Mouse (Mus musculus): ENCODE measurements around the gene Epas1. TPM values are rescaled to one million over a fixed set of nuclear protein-coding genes. Genes with fewer than 3 reads are reported as not detected.

Gene Epas1
- polyA plus RNA-seq, 1 experiment from 2014 or later, result 6.1 TPM

DNA sequence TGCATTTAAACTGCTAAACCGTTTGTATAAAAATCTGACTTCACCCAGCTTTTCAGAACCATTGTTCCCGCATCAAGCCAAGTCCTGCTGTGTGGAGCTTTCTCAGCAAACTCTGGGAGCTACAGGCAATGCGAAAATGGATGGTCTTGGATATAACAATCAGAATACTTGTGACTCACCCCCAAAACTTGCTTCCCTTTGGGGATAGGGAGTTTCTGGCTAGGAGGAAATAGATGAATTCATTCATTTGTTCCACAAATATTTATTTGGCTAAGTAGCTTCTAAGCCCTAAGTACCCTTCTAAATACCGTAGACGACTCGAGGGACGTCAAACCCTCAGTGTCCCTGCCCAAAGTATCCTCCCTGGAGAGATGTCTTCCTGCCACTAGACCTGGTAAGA, 27.0 kb upstream of the Epas1 start:
- DNase-seq (ENCODE audit: low spot score) (no peak), ATAC-seq (no peak)
- Histone ChIP-seq H3K27me3 (replicated peaks; ENCODE audit: control insufficient read depth, insufficient read depth, low read length) (no peaks in the 10 kb centered on the region), H3K9ac (ENCODE audit: low read length) (no peak overlapping the region), H3K9me3 (replicated peaks; ENCODE audit: control insufficient read depth, low read length) (no peaks in the 10 kb centered on the region), H3K4me2 (ENCODE audit: low read length) (no peak overlapping the region), H3K36me3 (ENCODE audit: control insufficient read depth, insufficient read depth, low read length) (no peaks in the 10 kb centered on the region), H3K4me3 (ENCODE audit: low read depth, low read length) (no peak overlapping the region), H3K4me1 (ENCODE audit: control insufficient read depth, insufficient read depth, low read length) (no peaks in the 10 kb centered on the region), H3K27ac (ENCODE audit: low read depth, low read length) (no peak overlapping the region)
- WGBS, result 76% methylated on average over 7 of the region's 7 CpGs

DNA sequence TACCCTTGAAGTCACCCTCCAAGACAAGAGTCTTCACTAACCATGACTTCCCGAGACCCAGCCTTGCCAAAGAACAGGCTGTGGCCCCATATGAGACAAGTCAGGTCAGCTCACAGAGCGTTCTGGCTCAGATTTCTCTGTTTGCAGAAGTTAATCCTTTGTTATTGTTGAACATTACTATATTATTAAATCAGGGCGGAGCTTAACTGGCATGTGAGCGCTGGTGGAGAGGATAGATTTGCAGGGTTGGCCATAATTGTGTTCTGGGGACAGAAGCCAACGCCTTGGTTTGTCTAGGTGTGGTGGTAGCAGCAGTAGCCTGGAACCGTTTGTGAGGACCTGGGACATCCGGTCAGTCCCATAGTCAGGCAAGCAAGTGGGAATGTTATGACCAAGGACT, 26.5 kb upstream of the Epas1 start:
- 87% methylated on average over 7 of the region's 7 CpGs for WGBS
- H3K9me3 ChIP-seq (replicated peaks; ENCODE audit: control insufficient read depth, low read length), result no peaks in the 10 kb centered on the region

DNA sequence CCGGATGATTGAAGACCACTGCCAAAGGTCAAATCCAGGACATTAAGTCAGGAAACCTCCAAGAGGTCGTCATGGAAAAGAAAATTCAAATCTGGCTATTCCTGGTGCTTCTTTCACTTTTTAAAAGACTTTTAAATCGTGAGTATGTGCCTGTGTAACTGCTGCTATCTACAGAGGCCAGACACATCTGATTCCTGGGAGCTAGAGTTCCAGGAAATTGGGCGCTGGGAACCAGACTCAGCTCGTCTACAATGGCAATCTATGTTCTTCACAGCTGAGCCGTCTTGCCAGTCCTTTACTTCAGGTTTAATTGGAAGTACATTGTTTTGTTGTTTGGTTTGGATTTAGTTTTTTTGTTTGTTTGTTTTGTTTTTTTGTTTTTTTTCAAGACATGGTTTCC, 22.2 kb upstream of the Epas1 start:
- Histone ChIP-seq H3K4me3 (ENCODE audit: low read depth, low read length) (no peak overlapping the region), H3K27me3 (replicated peaks; ENCODE audit: control insufficient read depth, insufficient read depth, low read length) (no peaks in the 10 kb centered on the region), H3K9ac (ENCODE audit: low read length) (no peak overlapping the region), H3K4me1 (ENCODE audit: control insufficient read depth, insufficient read depth, low read length) (no peaks in the 10 kb centered on the region), H3K4me2 (ENCODE audit: low read length) (no peak overlapping the region), H3K27ac (ENCODE audit: low read depth, low read length) (no peak overlapping the region), H3K36me3 (ENCODE audit: control insufficient read depth, insufficient read depth, low read length) (no peaks in the 10 kb centered on the region), H3K9me3 (replicated peaks; ENCODE audit: control insufficient read depth, low read length) (no peaks in the 10 kb centered on the region)
- DNase-seq (ENCODE audit: low spot score) (no peak), ATAC-seq (no peak)
- 89% methylated on average over 6 of the region's 6 CpGs for whole genome bisulfite sequencing

More for the DNA sequence above, 26.5 kb upstream of the Epas1 start:
- Histone ChIP-seq H3K27ac (ENCODE audit: low read depth, low read length) (no peak overlapping the region), H3K4me2 (ENCODE audit: low read length) (no peak overlapping the region), H3K27me3 (replicated peaks; ENCODE audit: control insufficient read depth, insufficient read depth, low read length) (no peaks in the 10 kb centered on the region), H3K4me3 (ENCODE audit: low read depth, low read length) (no peak overlapping the region), H3K9ac (ENCODE audit: low read length) (no peak overlapping the region), H3K36me3 (ENCODE audit: control insufficient read depth, insufficient read depth, low read length) (no peaks in the 10 kb centered on the region), H3K4me1 (ENCODE audit: control insufficient read depth, insufficient read depth, low read length) (no peaks in the 10 kb centered on the region)
- DNase-seq (ENCODE audit: low spot score), result no peak
- ATAC-seq, result no peak

DNA sequence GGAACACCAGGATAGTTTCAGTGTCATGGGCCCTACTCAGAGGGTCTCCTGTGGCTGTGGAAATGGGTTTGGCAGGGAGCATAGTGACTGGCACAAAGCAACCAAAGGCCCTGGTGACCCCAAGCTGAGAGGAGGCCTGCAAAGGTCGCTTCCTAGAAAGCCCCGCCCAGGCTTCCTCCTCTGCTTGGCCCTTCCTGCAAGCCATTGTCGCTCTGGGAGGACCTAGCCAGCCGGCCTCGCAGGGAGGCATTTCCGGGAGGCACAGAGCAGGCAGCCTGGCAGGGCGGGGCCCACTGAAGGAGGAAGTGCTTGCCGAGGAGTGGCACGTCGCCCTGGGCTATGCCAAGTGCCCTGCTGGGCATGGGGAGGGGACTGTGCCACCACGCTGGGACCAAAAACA, 21.5 kb upstream of the Epas1 start:
- Histone ChIP-seq H3K27ac (ENCODE audit: low read depth, low read length) (no peak overlapping the region), H3K9ac (ENCODE audit: low read length) (no peak overlapping the region), H3K4me3 (ENCODE audit: low read depth, low read length) (no peak overlapping the region), H3K36me3 (ENCODE audit: control insufficient read depth, insufficient read depth, low read length) (no peaks in the 10 kb centered on the region), H3K4me2 (ENCODE audit: low read length) (0 out of 2 replicates have a peak overlapping the region, but pooled peaks have one; percentile 9), H3K9me3 (replicated peaks; ENCODE audit: control insufficient read depth, low read length) (no peaks in the 10 kb centered on the region), H3K4me1 (ENCODE audit: control insufficient read depth, insufficient read depth, low read length) (no peaks in the 10 kb centered on the region), H3K27me3 (replicated peaks; ENCODE audit: control insufficient read depth, insufficient read depth, low read length) (no peaks in the 10 kb centered on the region)
- peak; percentile 50; the same call in 1 of the 2 replicates for ATAC-seq
- peak; percentile 42 for DNase-seq (ENCODE audit: low spot score)
- 5% methylated on average over 11 of the region's 11 CpGs for WGBS

DNA sequence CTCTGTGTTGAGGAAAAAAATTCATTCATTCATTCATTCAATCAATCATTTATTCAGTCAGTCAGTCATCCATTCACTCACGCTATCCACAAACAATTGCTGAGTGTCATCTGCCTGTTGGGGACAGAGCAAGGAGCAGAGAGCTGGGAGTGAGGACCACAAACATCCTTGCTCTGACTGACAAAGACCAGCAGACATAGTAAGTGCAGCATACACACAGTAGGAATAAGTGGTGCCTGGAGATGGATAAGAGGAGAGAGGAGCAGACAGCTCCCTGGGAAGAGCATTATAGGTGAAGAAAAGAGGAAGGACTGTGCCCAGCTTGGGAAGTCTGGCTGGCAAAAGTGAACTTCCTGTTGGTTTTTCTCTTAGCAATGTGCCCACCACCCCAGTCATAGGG, 21.0 kb upstream of the Epas1 start:
- Histone ChIP-seq H3K9ac (ENCODE audit: low read length) (no peak overlapping the region), H3K4me2 (ENCODE audit: low read length) (no peak overlapping the region), H3K36me3 (ENCODE audit: control insufficient read depth, insufficient read depth, low read length) (no peaks in the 10 kb centered on the region), H3K27me3 (replicated peaks; ENCODE audit: control insufficient read depth, insufficient read depth, low read length) (no peaks in the 10 kb centered on the region), H3K27ac (ENCODE audit: low read depth, low read length) (no peak overlapping the region), H3K4me1 (ENCODE audit: control insufficient read depth, insufficient read depth, low read length) (no peaks in the 10 kb centered on the region), H3K4me3 (ENCODE audit: low read depth, low read length) (no peak overlapping the region), H3K9me3 (replicated peaks; ENCODE audit: control insufficient read depth, low read length) (no peaks in the 10 kb centered on the region)
- ATAC-seq, result no peak
- no peak for DNase-seq (ENCODE audit: low spot score)
- WGBS, result 57% methylated on average over 1 of the region's 1 CpGs

DNA sequence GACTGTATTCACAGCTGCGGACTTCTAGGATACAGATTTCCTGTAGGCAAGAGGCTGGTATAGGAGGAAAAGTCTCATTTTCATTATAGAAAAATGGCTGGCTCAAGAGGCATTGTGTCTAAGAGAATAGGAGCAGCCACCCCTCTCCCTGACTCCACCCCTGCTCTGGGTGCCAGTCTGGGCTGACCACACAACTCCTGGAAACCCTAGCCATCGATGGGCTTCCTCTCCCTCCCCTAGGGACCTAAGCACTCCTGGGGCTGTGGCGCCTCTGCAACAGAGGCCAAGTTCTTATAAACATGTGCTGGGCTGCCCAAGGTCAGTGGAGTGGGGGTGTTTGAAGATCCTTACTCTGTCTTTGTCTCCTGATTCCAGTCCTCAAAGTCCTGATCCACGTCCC, 19.9 kb upstream of the Epas1 start:
- ATAC-seq, result no peak
- Histone ChIP-seq H3K9me3 (replicated peaks; ENCODE audit: control insufficient read depth, low read length) (no peaks in the 10 kb centered on the region), H3K4me2 (ENCODE audit: low read length) (no peak overlapping the region), H3K27me3 (replicated peaks; ENCODE audit: control insufficient read depth, insufficient read depth, low read length) (no peaks in the 10 kb centered on the region), H3K9ac (ENCODE audit: low read length) (no peak overlapping the region), H3K36me3 (ENCODE audit: control insufficient read depth, insufficient read depth, low read length) (no peaks in the 10 kb centered on the region), H3K27ac (ENCODE audit: low read depth, low read length) (no peak overlapping the region), H3K4me3 (ENCODE audit: low read depth, low read length) (no peak overlapping the region), H3K4me1 (ENCODE audit: control insufficient read depth, insufficient read depth, low read length) (no peaks in the 10 kb centered on the region)
- 88% methylated on average over 4 of the region's 4 CpGs for WGBS
- no peak for DNase-seq (ENCODE audit: low spot score)

DNA sequence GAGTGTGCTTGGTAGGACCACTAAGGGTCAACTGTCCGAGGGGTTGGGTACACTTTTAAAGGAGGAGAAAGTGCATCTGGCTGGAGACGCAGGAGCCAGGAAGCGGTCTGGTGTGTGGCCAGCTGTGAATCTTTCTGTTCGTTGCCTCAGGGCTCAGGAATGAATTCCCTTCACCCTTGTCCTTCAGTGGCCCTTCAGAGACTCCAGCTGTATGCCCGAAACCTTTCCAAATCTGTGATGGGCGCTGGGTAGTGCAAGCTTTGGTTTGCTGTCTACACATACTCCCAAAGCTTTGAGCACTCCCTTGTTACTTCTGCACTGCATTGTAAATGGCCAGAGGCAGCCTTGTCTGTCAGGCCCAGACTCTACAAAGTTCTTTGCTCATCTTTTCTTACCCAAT, 15.0 kb upstream of the Epas1 start:
- H3K27ac ChIP-seq (ENCODE audit: low read depth, low read length), result no peak overlapping the region
- no peaks in the 10 kb centered on the region for H3K36me3 ChIP-seq (ENCODE audit: control insufficient read depth, insufficient read depth, low read length)
- H3K9ac ChIP-seq (ENCODE audit: low read length), result no peak overlapping the region
- no peaks in the 10 kb centered on the region for H3K9me3 ChIP-seq (replicated peaks; ENCODE audit: control insufficient read depth, low read length)
- no peak overlapping the region for H3K4me2 ChIP-seq (ENCODE audit: low read length)
- 84% methylated on average over 6 of the region's 6 CpGs for WGBS
- no peak for DNase-seq (ENCODE audit: low spot score)
- no peaks in the 10 kb centered on the region for H3K4me1 ChIP-seq (ENCODE audit: control insufficient read depth, insufficient read depth, low read length)
- no peaks in the 10 kb centered on the region for H3K27me3 ChIP-seq (replicated peaks; ENCODE audit: control insufficient read depth, insufficient read depth, low read length)
- no peak overlapping the region for H3K4me3 ChIP-seq (ENCODE audit: low read depth, low read length)
- ATAC-seq, result no peak

DNA sequence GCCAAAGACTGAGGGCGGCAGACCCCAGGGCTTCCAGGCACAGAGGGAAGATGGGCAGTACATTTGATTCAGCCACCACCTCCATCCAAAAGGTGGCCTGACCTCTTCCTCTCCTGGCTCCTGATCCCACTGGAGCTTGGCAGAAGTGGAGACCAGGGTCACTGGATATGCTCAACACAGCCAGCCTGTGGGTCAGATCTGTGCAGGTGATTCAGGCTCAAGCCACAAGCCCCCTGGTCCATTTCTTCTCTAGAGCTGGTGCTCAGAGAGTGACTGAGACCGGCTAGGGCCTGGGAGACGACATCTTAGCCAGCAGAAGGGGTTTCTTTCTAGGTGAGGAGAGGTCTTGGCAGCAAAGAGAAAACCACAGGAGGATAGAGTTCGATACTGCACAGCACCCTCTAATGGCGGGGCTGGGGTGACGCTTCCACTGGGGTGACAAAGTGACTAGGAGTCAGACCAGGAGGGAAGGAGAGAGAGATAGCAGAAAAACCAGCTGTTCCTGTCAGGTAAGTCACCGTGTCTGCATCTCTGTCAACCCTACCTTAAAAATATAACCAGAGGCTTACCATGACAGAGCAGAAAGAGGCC, 10.1 kb upstream of the Epas1 start:
- Histone ChIP-seq H3K27me3 (replicated peaks; ENCODE audit: control insufficient read depth, insufficient read depth, low read length) (no peaks in the 10 kb centered on the region), H3K27ac (ENCODE audit: low read depth, low read length) (no peak overlapping the region), H3K4me3 (ENCODE audit: low read depth, low read length) (no peak overlapping the region), H3K36me3 (ENCODE audit: control insufficient read depth, insufficient read depth, low read length) (no peaks in the 10 kb centered on the region), H3K9me3 (replicated peaks; ENCODE audit: control insufficient read depth, low read length) (no peaks in the 10 kb centered on the region), H3K4me2 (ENCODE audit: low read length) (no peak overlapping the region), H3K9ac (ENCODE audit: low read length) (no peak overlapping the region), H3K4me1 (ENCODE audit: control insufficient read depth, insufficient read depth, low read length) (no peaks in the 10 kb centered on the region)
- 89% methylated on average over 7 of the region's 7 CpGs for WGBS
- DNase-seq (ENCODE audit: low spot score), result no peak
- no peak for ATAC-seq

DNA sequence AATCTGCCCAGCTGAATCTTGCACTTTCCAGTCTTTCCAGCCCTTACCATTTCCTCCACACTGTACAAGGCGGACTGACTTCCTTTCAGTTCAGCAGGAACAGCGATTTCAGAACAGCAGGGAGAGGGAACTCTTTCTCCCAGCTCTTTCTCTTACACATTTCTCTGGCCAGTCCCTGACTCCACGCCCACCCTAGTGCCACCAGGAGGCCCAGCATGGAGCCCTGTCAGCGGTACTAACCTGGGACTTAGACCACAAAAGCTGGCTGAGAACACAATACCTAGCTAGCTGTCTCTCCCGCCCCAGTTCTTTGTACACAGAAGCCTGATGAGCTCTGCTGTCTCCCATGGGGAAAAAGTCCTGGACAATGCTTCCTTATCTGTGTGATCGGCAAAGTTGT, 8.6 kb upstream of the Epas1 start:
- DNase-seq (ENCODE audit: low spot score), result no peak
- no peak for ATAC-seq
- no peak overlapping the region for H3K27ac ChIP-seq (ENCODE audit: low read depth, low read length)
- 33% methylated on average over 6 of the region's 6 CpGs for WGBS
- H3K4me2 ChIP-seq (ENCODE audit: low read length), result no peak overlapping the region
- H3K27me3 ChIP-seq (replicated peaks; ENCODE audit: control insufficient read depth, insufficient read depth, low read length), result no peaks in the 10 kb centered on the region
- H3K4me1 ChIP-seq (ENCODE audit: control insufficient read depth, insufficient read depth, low read length), result no peaks in the 10 kb centered on the region
- H3K9me3 ChIP-seq (replicated peaks; ENCODE audit: control insufficient read depth, low read length), result no peaks in the 10 kb centered on the region
- no peak overlapping the region for H3K4me3 ChIP-seq (ENCODE audit: low read depth, low read length)
- H3K9ac ChIP-seq (ENCODE audit: low read length), result no peak overlapping the region
- H3K36me3 ChIP-seq (ENCODE audit: control insufficient read depth, insufficient read depth, low read length), result no peaks in the 10 kb centered on the region
